In the genomic region with DNA sequence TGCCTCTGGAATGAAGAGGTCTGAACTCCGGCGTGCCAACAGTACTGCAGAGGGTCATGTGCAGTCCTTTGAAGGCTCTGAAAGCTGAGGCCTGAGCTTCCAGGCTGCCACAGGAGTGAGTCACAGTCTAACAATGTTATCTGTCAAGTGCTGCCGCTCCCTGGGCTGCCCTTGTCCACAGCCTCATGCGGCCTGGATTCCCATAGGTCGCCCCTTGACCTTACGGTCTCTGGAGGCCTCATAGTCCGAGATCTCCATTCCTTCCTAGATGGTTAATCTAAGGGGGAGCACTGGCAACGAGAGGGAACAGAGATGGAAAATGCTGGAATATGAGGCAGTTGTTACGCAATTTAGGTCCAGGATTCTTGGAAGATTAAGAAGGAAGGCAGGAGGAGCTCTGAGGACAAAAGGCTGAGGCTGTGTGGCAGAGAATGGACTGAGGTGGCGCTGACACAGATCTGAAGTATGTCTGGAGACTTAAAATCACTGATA, we compare ENCODE assay signal across 10 mouse cellular contexts. TPM values are rescaled to one million over a fixed set of nuclear protein-coding genes. Genes with fewer than 3 reads are reported as not detected.
A peak's percentile ranks its signal among the peaks of the same experiment; 100 is the strongest.
DNase-seq lines count a peak whose midpoint lies in the region; ATAC-seq lines count a peak whose summit lies in the region.
"Had no signal": no experiment of that assay in that cellular context is flagged by ENCODE, and none has a peak within 500 bp of the region (broad histone marks: within the 10 kb centered on the region; RNA-seq: fewer than 3 reads in every experiment).

No protein-coding gene starts in this region.

- peak; percentile 84 for ATAC-seq in lung, embryonic 16.5 days (ENCODE audit: low read depth)
- ATAC-seq in forebrain, embryonic 16.5 days: no peak
- ATAC-seq in CD4-positive, CD25-positive, alpha-beta regulatory T cell, adult 4 months: no peak
- ATAC-seq: forebrain, embryonic 14.5 days had no signal

- DNase-seq in 3T3-L1 (ENCODE audit: low read depth, low spot score): peak; percentile 99
- peak; percentile 35 to 37 for DNase-seq in adrenal gland, adult 18-20 months (ENCODE audit: low spot score in 2 of 2)
- DNase-seq in heart, embryonic 10.5 days (ENCODE audit: low spot score): peak; percentile 94
- no peak for DNase-seq in layer of hippocampus, adult 11-12 months (ENCODE audit: low spot score)
- no peak for DNase-seq in thymus, postnatal 0 days (ENCODE audit: low spot score)

- H3K27ac ChIP-seq in heart, embryonic 10.5 days: peak overlapping the region; percentile 84
- peak overlapping the region; percentile 74 for H3K27ac ChIP-seq in lung, embryonic 16.5 days (ENCODE audit: low read length)
- H3K27ac ChIP-seq in forebrain, embryonic 16.5 days (ENCODE audit: low read length): no peak overlapping the region

- no peaks in the 10 kb centered on the region for H3K9me3 ChIP-seq in heart, embryonic 10.5 days
- H3K9me3 ChIP-seq in lung, embryonic 16.5 days (ENCODE audit: control insufficient read depth, low read length): no peaks in the 10 kb centered on the region
- no peaks in the 10 kb centered on the region for H3K9me3 ChIP-seq in forebrain, embryonic 16.5 days (ENCODE audit: control insufficient read depth, low read length)
- H3K9me3 ChIP-seq: megakaryocyte, embryonic 14.5 days had no signal

- no peaks in the 10 kb centered on the region for H3K36me3 ChIP-seq in heart, embryonic 10.5 days
- H3K36me3 ChIP-seq in lung, embryonic 16.5 days (ENCODE audit: control insufficient read depth, insufficient read depth, low read length): no peaks in the 10 kb centered on the region
- no peaks in the 10 kb centered on the region for H3K36me3 ChIP-seq in forebrain, embryonic 16.5 days (ENCODE audit: control insufficient read depth, insufficient read depth)

- peak overlapping the region; percentile 20; the same call in 1 of the 2 replicates for H3K4me3 ChIP-seq in heart, embryonic 10.5 days
- H3K4me3 ChIP-seq in lung, embryonic 16.5 days (ENCODE audit: low read length): no peak overlapping the region
- no peak overlapping the region for H3K4me3 ChIP-seq in forebrain, embryonic 16.5 days (replicated peaks; ENCODE audit: low read length)
- H3K4me3 ChIP-seq: megakaryocyte, embryonic 14.5 days had no signal

- peaks cover 68% of the 10 kb centered on the region for H3K4me1 ChIP-seq in heart, embryonic 10.5 days
- H3K4me1 ChIP-seq in lung, embryonic 16.5 days (replicated peaks; ENCODE audit: control insufficient read depth, insufficient read depth, low read length): peaks cover 11% of the 10 kb centered on the region
- H3K4me1 ChIP-seq in forebrain, embryonic 16.5 days (replicated peaks; ENCODE audit: control insufficient read depth, insufficient read depth, low read length): no peaks in the 10 kb centered on the region
- H3K4me1 ChIP-seq: megakaryocyte, embryonic 14.5 days had no signal

- H3K27me3 ChIP-seq in heart, embryonic 10.5 days (ENCODE audit: insufficient read depth, poor library complexity, severe bottlenecking): no peaks in the 10 kb centered on the region
- H3K27me3 ChIP-seq in lung, embryonic 16.5 days (ENCODE audit: control insufficient read depth, insufficient read depth, low read depth, low read length): no peaks in the 10 kb centered on the region
- H3K27me3 ChIP-seq in forebrain, embryonic 16.5 days (replicated peaks; ENCODE audit: control insufficient read depth, insufficient read depth, low read length): no peaks in the 10 kb centered on the region

- H3K4me2 ChIP-seq in lung, embryonic 16.5 days (ENCODE audit: low read depth, low read length): no peak overlapping the region
- H3K4me2 ChIP-seq in forebrain, embryonic 16.5 days (ENCODE audit: low read length): no peak overlapping the region

- no peak overlapping the region for H3K9ac ChIP-seq in lung, embryonic 16.5 days (ENCODE audit: low read length)
- no peak overlapping the region for H3K9ac ChIP-seq in forebrain, embryonic 16.5 days (replicated peaks; ENCODE audit: low read depth, low read length)

- 10% methylated on average over 10 of the region's 10 CpGs for WGBS in heart, embryonic 10.5 days
- WGBS in lung, embryonic 16.5 days: 34% methylated on average over 10 of the region's 10 CpGs
- 76% methylated on average over 10 of the region's 10 CpGs for WGBS in forebrain, embryonic 16.5 days

RNA-seq across cellular contexts. Expression of a gene that starts 19.6 kb away (rescaled TPM):
- not detected for total RNA-seq in adrenal gland, adult 18-20 months (2021)
- polyA plus RNA-seq in heart, embryonic 10.5 days (2016; fragmentation: Nextera tagmentation; extraction: Ambion mirVana): 0.53 and 1.2 TPM in 2 replicates
- polyA plus RNA-seq in lung, embryonic 16.5 days (2015; fragmentation: Nextera tagmentation; extraction: Ambion mirVana): 0.16 and 0.19 TPM in 2 replicates
- 0.09 TPM in 1 of 2 replicates, not detected in the other for polyA plus RNA-seq in forebrain, embryonic 16.5 days (2015; fragmentation: Nextera tagmentation; extraction: Ambion mirVana)
- 0.05 TPM in 1 of 2 replicates, not detected in the other for polyA plus RNA-seq in thymus, postnatal 0 days (2015; fragmentation: Nextera tagmentation; extraction: Ambion mirVana)
- polyA plus RNA-seq in CD4-positive, CD25-positive, alpha-beta regulatory T cell, adult 4 months (2017; shearing (Covaris generic)): under 1 TPM in 1 of 2 experiments, not detected in 1; 0.16 TPM

RNA-seq across cellular contexts. Expression of a gene that starts 39.7 kb away (rescaled TPM):
- total RNA-seq in adrenal gland, adult 18-20 months (2021): 1 to 10 TPM; 2.6 to 3.6 TPM
- 22.9 and 34.5 TPM in 2 replicates for polyA plus RNA-seq in heart, embryonic 10.5 days (2016; fragmentation: Nextera tagmentation; extraction: Ambion mirVana)
- polyA plus RNA-seq in lung, embryonic 16.5 days (2015; fragmentation: Nextera tagmentation; extraction: Ambion mirVana): 25.9 and 27.8 TPM in 2 replicates
- polyA plus RNA-seq in forebrain, embryonic 16.5 days (2015; fragmentation: Nextera tagmentation; extraction: Ambion mirVana): 12.0 and 13.5 TPM in 2 replicates
- polyA plus RNA-seq in thymus, postnatal 0 days (2015; fragmentation: Nextera tagmentation; extraction: Ambion mirVana): 3.9 and 4.3 TPM in 2 replicates
- polyA plus RNA-seq in CD4-positive, CD25-positive, alpha-beta regulatory T cell, adult 4 months (2017; shearing (Covaris generic)): not detected

RNA-seq across cellular contexts. Expression of a gene that starts 53.6 kb away (rescaled TPM):
- 10 to 100 TPM; 21.7 to 30.4 TPM for total RNA-seq in adrenal gland, adult 18-20 months (2021)
- polyA plus RNA-seq in heart, embryonic 10.5 days (2016; fragmentation: Nextera tagmentation; extraction: Ambion mirVana): 49.4 and 49.9 TPM in 2 replicates
- polyA plus RNA-seq in lung, embryonic 16.5 days (2015; fragmentation: Nextera tagmentation; extraction: Ambion mirVana): 45.9 and 47.5 TPM in 2 replicates
- 46.8 and 51.2 TPM in 2 replicates for polyA plus RNA-seq in forebrain, embryonic 16.5 days (2015; fragmentation: Nextera tagmentation; extraction: Ambion mirVana)
- polyA plus RNA-seq in thymus, postnatal 0 days (2015; fragmentation: Nextera tagmentation; extraction: Ambion mirVana): 37.1 and 38.5 TPM in 2 replicates
- polyA plus RNA-seq in CD4-positive, CD25-positive, alpha-beta regulatory T cell, adult 4 months (2017; shearing (Covaris generic)): 10 to 100 TPM; 30.6 to 38.0 TPM

Comparison
In these comparisons a context has a peak if more than half of its experiments do, and no peak if none do; other contexts are left out.
1. DNase-seq: peak in 3T3-L1 (single experiment), adrenal gland, adult 18-20 months (2 of 2) and heart, embryonic 10.5 days (single experiment); none in layer of hippocampus, adult 11-12 months (single experiment) and thymus, postnatal 0 days (single experiment).